Mouse (Mus musculus): ENCODE measurements around the gene 1700019D03Rik. TPM values are rescaled to one million over a fixed set of nuclear protein-coding genes. Genes with fewer than 3 reads are reported as not detected.

The 1700019D03Rik gene
- 1 to 10 TPM; 1.0 to 2.1 TPM for total RNA-seq (2021)
- long read RNA-seq, experiment 1, partial matches to known transcripts: 0 of 2 reads
- long read RNA-seq, experiment 1, other reads (novel, unspliced or antisense): 0 of 2 reads
- long read RNA-seq, experiment 2, partial matches to known transcripts: 0 of 1 reads
- long read RNA-seq, experiment 2, other reads (novel, unspliced or antisense): 0 of 1 reads

DNA sequence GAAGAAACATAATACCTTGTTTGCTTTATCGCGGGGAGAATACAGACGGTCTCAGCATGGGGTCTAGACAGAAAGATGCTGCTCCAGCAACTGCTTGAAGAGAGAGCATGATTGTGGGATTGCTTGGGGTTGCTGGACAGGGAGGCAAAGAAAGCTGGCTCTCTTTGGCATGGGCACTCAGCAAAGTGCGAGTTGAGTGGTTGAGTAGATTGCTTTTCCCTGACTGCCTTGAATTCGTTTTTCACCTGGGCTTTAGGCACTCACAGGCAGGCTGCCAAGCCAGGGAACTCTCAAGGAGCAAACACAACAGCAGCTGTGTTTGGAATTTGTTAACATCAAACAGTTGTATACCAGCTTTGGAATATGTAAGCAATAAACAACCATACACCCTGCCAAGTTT is at the start of gene 1700019D03Rik:
Gene 1700019D03Rik (minus strand): TSS at position 101 of the 400 bp plus-strand sequence.
- DNase-seq: no peak

DNA sequence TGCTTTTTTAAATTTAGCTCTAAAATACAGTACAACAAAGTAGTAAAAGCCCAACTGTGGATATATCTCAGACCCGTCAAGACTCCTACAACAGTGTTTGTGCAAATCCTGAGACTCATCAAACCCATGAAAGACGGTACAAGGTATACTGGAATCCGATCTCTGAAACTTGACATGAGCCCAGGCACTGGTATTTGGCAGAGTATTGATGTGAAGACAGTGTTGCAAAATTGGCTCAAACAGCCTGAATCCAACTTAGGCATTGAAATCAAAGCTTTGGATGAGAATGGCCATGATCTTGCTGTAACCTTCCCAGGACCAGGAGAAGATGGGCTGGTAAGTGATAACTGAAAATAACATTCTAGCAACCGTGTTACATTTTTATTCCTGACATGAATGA is 43.9 kb upstream of the 1700019D03Rik start:
- peak; percentile 12 for DNase-seq

DNA sequence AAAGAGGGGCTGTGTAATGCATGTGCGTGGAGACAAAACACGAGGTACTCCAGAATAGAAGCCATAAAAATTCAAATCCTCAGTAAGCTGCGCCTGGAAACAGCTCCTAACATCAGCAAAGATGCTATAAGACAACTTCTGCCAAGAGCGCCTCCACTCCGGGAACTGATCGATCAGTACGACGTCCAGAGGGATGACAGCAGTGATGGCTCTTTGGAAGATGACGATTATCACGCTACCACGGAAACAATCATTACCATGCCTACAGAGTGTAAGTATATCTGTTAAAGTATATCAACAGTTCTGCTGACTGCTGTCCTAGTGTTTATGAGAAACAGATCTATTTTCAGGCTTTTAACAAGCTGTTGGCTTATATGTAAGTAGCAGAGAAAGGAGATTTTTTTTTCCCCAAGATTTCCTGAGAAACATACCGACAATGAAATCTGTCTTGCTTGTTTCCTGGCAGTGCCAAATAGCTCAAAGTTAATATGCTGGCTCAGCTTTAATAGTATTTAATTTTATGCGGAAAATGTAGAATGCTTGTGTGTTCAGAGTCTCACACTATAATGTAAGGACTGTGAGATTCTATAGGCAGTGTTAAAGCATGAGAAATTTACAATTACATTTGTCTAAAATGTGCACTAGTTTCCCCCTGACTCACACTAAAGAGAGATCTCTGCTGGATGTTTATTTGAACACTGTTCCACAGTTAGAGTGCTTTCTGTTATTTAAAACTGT is 42.1 kb upstream of the 1700019D03Rik start:
- DNase-seq: no peak

DNA sequence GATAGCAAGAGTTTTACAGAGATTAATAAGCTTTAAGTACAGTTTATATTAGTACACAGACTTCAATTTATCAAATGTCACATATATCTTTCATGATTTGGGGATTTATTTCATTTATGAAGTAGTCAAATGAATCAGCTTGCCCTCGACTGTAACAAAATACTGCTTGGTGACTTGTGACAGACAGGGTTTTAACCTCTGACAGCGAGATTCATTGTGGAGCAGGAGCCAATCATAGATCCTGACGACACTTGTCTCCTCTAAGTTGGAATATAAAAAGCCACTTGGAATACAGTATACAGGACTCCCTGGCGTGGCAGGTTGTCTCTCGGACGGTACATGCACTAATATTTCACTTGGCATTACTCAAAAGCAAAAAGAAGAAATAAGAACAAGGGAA is 41.4 kb upstream of the 1700019D03Rik start, which contains the start of gene Mstn:
Gene Mstn (plus strand): TSS at position 301 of the 400 bp plus-strand sequence.
- no peak for DNase-seq

DNA sequence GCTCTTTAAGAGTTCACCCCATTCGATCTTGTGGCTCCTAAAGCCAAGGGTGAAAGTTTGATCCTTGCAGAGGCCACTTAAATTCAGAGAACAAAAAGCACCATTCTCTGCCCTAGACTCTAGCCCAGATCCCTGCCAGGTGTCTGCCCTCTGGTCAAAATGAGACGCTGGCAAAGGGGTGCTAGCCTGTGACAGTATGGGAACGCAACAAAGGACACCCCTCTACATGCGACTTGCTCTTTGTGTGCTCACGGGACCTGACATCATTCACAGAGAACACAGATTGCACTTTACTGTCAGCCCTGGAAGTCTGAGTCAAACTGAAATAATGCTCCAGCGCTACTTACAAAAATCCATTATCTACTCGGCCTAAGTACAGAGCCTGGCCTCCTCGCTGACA is 40.5 kb upstream of the 1700019D03Rik start:
- DNase-seq: no peak

DNA sequence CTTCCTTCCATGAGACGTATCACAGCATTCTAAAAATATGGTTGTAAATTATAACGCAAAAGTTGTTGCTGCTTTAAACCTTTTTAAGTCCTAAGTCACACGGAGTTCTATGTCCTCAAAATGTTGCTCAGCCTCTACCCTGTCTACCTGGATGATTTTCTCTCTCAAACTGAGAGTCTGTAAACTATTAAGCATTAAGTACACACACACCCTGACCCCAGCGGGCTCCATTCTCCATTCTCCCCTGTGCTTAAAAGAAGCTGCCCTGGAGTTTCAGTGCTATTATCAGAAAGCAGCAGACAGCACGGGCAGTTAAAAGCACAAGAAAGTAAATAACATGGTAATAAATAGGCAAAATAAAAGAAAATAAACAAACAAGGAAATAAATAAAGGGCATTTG is 39.1 kb upstream of the 1700019D03Rik start:
- no peak for DNase-seq

DNA sequence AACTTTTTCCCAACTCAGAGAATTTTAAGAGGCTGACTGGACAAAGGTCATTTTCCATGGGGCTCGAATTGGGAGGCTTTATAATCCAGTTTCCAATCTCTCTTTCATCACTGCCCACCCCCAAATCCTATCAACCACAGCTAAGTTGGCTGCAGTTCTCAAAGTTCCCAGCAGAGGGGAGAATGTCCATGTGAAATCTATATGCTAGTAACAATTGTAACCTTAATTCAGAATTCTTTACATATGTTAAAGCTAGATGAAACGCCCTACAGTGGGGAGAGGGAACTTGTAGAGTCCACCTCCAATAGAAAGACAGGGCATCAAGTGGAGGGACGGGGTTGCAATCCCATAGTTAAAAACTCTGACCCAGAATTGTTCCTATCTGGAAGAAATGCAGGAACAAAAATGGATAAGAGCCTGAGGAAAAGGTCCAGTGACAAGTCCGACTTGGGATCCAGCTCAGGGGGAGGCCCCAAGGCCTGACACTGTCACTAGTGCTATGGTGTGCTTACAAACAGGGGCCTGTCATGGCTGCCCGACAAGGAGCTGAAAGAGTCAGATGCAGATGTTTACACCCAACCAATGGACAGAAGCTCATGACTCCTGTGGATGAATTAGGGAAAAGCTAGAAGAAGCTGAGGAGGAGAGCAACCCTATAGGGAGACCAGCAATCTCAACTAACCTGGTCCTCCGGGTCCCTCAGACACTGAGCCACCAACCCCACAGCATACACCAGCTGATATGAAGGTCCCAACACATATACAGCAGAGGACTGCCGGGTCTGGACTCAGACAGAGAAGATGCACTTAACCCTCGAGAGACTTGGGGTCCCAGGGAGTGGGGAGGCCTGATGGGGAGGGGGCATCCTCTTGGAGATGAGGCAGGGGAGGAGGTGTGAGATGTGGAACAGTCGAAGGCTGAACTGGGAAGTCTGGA is 33.4 kb upstream of the 1700019D03Rik start:
- DNase-seq: no peak

DNA sequence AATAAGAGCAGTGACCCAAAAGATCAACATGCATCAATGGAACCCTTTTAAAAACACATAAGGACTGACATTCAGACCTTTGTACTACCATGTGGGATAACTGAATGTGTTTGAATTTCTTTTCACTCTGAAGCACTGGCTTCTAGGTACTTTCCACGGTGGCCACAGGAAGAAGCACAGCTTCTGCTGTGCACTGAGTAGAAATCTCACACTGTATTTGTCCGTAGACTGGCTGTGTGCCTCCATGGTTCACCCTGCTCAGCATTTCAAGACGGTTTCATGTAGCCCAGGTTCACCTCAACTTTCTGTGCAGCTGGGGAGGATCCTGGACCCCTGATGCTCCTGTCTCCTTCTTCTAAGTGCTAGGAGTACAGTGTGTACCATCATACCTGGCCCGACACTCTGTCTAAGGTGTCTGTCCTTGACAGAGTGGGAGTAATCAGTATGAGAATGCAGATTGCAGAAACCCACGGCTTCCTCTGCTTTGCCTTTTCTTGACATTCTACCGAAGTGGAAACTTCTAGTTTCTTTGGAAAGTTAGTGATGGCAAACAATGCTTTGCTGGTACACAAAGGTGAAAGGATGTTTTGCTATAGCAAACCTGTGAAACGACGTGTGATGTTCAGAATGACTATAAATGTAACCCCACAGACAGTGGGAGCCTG is 29.9 kb upstream of the 1700019D03Rik start:
- DNase-seq: no peak

DNA sequence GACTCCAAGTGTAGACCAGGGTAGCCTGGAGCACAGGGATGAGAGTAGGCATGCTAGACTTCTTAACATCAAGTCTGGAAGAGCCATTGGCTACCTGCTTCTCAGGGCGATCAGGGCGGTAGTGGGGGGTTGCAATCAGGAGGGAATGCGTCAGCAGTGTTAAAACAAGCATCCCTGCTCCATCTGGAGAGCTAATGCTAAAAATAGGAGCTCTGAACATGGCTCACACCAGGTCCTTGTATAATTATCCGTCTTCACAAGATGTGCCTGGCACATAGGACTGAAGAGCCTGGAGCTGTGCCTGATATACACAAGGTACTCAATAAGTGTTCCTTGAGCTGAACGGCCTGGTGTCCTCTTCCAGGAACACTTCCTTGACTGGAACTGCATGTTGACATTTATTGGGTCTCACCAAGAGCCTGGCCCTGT is 17.5 kb upstream of the 1700019D03Rik start:
- peak; percentile 67 for DNase-seq

DNA sequence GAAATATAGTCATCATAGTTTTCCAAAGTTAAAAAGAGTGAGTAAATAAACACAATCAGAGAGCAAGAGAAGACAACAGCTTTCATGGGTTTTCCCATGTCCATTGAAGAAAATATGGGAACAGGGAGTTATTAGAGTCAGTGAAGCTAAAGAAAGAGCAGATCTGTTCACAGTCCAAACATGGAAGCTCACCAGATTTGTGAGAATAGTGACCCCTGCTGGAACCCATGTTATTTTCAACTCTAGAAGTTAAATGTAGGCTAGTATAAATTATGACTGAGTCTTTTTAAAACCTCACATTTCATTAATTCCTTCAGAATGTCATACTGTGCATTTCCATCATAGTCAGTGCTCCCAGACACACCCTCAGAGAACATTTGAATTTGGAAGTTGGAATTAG is 12.6 kb upstream of the 1700019D03Rik start:
- no peak for DNase-seq

DNA sequence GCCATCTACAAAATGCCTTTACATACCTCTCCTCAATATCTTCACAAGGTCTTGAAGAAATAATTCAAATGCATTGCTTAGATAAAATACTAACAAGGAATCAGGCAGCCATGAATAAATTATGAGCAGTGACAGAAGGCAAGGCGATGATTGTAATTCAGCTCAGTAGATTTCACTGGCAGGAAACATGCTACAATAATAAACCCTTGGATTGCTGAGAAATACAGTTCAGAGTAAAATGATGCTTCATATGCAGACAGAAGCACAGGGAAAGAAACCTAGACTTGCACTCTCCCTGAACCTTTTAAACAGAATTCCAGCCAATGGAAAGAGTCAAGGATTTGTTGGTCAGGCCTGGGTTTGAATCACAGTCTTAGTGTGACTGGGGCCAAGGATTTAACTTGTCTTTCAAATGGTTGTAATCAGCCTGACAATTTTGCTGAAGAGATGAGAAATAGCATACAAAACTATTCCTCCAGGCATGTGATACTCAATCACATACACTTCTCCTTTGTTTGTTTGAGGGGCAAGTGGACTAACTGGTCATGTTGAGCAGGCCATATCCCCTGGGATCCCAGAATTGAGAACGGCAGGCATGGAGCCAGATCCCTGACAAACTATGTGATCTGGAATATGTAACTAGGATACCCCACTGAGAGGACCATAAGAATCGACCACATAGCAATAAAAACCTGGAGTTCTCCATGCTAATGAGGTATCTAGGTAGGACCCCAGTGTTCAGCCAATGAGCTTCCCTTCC is 1.1 kb downstream of the 1700019D03Rik start:
- no peak for DNase-seq

DNA sequence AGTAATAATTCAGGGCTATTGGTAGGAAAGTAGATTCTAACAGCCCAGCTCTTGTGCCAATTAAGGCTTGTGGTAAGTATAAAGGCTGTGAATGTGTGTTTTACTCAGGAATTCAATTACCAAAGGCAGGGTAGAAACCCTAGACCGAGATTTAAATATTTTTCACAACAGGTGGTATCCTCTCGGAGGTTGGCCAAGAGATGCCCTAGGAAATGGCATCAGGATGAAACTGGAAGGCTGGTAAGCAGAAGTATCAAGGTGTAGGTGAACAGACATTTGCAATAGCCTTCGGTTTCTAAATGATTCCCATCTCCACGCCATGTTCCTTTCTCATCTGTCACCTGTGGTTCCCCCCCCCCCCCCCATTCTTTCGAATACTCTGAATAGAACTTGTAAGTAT is 4.4 kb downstream of the 1700019D03Rik start:
- no peak for DNase-seq

DNA sequence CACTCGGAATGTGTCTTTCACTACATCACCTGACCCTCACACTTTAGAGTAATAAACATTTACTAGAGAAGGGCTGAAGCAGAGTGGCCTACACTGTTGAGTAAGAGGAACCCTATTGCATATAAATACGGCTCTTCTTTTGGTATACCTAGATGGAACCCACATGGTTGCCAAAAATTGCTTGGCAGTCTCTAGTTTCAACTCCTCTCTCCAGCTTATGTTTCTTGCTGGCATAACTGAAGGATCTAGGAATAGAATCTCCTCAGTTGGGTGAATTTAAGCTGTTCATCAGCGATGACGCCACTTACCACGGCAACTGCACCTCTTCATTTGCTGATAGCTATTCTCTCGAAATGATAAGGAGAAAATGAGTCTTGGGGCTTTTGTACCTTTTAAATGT is 5.3 kb downstream of the 1700019D03Rik start:
- no peak for DNase-seq

DNA sequence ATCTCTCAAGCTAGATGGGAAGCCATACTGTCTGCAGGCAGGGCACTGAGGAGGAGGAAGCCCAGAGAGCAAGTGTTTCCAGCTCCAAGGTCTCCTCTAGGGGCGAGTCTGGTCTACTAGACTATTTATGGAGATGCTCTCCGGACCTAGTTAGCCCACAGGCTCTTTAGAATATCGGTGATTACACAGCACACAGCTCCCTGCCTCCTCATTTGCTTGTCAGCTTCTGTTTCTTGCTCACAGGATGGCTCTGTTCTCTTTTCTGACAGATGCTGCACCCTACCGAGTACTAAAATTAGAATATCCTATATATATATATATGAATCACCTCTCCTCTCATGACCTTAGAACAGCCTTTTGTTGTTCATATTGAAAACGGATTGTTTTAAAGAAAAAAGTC is 33.3 kb downstream of the 1700019D03Rik start:
- no peak for DNase-seq

DNA sequence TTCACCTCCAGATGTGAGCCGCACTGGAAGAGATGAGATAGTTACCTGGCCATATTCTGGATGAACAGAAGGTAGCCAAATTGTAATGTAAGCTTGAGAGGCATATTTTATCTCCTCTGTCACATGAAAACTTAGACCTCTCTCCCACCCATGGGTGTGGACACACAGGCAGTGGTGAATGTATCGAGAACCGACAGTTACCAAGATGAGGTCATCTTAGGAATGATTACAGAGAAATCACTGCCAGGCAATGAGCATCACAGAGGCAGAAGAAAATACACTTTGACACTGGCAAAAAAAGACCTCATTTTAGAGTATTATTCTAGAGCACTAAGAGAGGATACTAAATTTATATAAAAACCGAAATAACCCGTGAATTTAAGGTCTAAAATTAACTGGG is 46.8 kb downstream of the 1700019D03Rik start:
- DNase-seq: no peak

DNA sequence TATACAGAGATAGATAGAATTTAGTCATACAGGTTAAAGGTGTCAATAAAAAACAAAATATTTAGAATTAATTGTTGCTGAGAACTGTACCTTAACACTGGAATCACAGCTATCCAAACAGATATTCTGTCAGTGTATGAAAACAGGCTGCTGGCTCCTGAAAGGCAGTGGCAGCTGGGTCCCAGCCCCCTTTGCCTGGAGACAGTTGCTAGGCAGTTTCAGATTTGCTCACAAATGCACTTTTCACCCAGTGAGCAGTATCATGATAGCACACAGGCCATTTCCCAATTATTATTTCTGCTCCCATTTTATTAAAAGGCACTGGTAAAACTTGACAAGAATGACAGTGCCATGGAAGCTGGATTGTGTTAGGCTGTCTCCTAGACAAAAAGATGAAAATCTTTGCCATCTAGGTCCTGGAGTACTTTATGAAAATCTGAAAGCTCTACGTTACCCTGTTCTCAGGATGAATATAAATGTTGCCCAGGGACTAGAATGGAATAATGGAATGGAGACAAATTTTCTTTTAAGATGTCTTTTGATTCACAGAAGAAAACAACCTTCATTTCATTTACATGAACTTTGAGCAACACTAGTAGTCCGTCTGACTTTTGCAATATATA is 48.0 kb downstream of the 1700019D03Rik start:
- no peak for DNase-seq

DNA sequence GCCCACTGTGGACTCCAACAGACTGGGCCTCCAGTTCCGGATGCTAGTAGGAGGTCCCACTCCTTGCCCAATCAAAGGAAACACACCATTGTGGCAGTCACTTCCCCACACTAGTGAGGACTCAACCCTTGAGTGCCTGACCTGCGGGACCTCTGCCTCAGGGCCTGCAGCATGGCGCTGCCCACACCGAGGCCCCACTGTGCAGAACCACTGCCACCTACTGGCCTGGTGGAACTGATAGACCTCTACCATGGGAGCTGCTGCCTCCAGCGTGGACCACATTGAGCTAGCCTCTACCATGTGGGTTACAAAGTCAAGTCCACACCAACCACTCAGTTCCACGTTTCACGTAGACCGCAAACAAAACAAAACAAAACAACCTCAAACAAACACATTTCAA is 55.4 kb downstream of the 1700019D03Rik start:
- no peak for DNase-seq

DNA sequence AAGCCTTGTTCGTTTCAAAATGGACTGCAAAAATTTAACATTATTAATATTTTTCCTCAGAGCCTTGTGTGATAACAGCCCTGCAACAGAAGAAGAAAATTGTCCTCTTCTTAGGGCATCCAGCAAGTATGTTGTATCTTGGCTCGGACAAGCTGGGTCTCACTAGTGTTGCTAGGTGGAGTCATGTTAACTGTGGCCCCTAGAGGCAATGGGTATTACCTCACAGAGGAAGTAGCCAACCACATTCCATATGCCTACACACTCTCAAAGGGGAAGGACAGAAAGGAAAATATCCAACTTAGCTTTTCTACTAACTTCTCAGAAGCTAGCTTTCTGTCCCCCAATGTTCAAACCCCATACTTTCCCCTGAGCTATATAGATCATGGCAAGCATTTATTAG is 56.9 kb downstream of the 1700019D03Rik start:
- peak; percentile 10 for DNase-seq

DNA sequence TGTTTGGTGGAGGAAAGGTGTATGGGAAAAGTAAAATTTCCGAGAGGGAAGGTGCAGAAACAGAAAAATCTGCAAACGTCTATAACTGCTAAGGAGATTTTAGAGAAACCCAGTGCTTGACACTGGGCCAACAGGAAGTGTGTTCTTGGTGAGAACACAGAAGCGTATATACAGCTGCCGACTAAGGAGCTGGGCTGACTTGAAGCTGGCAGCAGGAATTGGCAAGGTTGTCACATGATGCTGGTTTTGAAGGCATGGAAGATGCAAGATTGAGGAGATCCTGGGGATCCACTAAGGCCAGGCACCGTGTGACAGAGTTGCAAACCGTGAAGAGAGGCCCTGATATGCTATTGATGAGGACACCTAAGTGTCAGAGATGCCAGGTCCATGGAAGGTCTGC is 59.8 kb downstream of the 1700019D03Rik start:
- DNase-seq: no peak

DNA sequence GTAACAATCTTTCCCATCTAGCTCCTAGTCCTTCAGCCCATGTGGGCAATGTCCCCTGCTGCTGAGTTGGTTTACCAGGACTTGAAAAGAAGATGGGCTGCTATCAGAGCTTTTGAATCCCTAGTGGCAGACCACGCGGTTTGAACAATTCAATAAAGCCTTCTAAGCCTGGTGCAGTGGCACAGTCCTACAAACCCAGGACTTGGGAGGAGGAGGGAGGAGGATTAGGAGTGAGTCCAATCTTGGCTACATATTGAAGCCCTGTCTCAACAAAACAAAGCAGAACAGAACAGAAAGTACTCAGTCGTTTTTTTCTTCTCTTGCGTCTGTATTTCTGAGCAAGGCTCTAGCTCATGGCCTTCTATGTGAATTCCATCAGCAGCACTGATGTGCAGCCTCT is 63.2 kb downstream of the 1700019D03Rik start:
- peak; percentile 15 for DNase-seq

DNA sequence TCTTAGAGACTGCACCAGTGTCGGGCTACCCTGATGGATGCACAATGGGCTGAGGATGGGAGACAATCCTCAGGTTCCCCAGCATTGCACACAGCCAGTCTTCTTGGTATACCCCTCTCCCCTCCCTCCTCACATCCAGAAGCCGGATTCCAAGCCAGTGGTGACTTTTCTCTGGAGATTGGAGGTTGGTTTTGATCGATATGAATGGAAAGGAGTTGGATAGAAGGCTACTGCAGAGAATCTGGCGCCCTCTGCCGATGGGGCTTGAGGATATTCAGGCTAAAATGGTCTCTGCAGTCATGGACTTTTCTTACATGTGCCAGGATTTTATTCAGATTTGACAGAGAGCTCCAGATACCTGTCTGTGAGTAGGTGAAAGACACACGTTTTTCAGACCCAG is 64.9 kb downstream of the 1700019D03Rik start:
- no peak for DNase-seq

Data from gastrocnemius, postnatal 25 days (tissue).